Mouse (Mus musculus): ENCODE results near the gene Ppp1r7. TPM values are rescaled to one million over a fixed set of nuclear protein-coding genes. Genes with fewer than 3 reads are reported as not detected.

Gene Ppp1r7
- total RNA-seq, 2 experiments from 2014 or later: 13.2 to 17.6 TPM

DNA sequence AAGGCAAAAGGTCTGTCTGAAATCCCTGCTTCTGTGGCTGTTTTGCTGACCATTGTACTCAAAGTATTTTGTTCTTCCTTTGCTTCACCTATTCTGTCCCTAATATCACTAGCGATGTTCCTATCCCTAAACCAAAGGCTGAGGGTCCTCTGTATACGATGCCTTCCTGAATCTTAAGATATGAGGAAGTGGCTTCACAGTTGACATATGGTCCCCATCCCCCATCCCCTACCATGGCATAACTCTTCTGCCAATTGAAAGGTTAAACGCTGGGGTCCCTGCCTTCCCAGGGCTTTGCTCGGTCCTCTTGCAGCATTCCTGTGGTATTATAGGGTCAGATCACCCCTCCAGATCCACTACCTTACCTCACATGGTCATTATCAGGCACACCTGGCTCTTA lies 60.7 kb downstream of the Ppp1r7 start:
- no peak for ATAC-seq (replicated peaks; ENCODE audit: low FRiP score, poor library complexity, severe bottlenecking)

Other genes starting within 250 kb of the Ppp1r7 start
- 0.36 TPM in 1 of 2 replicates, not detected in the other for gene Kif1a, start 240.9 kb upstream of the Ppp1r7 start, total RNA-seq (2015; ENCODE audit: low replicate concordance)
- not detected in 2 replicates for gene Kif1a, start 240.9 kb upstream of the Ppp1r7 start, total RNA-seq (2017; ENCODE audit: low replicate concordance)
- gene Agxt, start 207.6 kb upstream of the Ppp1r7 start, total RNA-seq (2015; ENCODE audit: low replicate concordance): not detected in 2 replicates
- not detected in 2 replicates for gene Agxt, start 207.6 kb upstream of the Ppp1r7 start, total RNA-seq (2017; ENCODE audit: low replicate concordance)
- not detected in 2 replicates for gene 2310007B03Rik, start 181.9 kb upstream of the Ppp1r7 start, total RNA-seq (2015; ENCODE audit: low replicate concordance)
- not detected in 2 replicates for gene 2310007B03Rik, start 181.9 kb upstream of the Ppp1r7 start, total RNA-seq (2017; ENCODE audit: low replicate concordance)
- not detected in 2 replicates for gene Crocc2, start 174.1 kb upstream of the Ppp1r7 start, total RNA-seq (2015; ENCODE audit: low replicate concordance)
- not detected in 2 replicates for gene Crocc2, start 174.1 kb upstream of the Ppp1r7 start, total RNA-seq (2017; ENCODE audit: low replicate concordance)
- 1.3 TPM in 1 of 2 replicates, not detected in the other for gene Sned1, start 107.0 kb upstream of the Ppp1r7 start, total RNA-seq (2015; ENCODE audit: low replicate concordance)
- 0.61 TPM in 1 of 2 replicates, not detected in the other for gene Sned1, start 107.0 kb upstream of the Ppp1r7 start, total RNA-seq (2017; ENCODE audit: low replicate concordance)
- 3.8 and 9.7 TPM in 2 replicates for gene Mterf4, start 36.9 kb upstream of the Ppp1r7 start, total RNA-seq (2015; ENCODE audit: low replicate concordance)
- gene Mterf4, start 36.9 kb upstream of the Ppp1r7 start, total RNA-seq (2017; ENCODE audit: low replicate concordance): 4.8 and 7.6 TPM in 2 replicates
- 20.2 and 22.2 TPM in 2 replicates for gene Pask, start 628 bp downstream of the Ppp1r7 start, total RNA-seq (2015; ENCODE audit: low replicate concordance)
- 29.4 and 40.1 TPM in 2 replicates for gene Pask, start 628 bp downstream of the Ppp1r7 start, total RNA-seq (2017; ENCODE audit: low replicate concordance)
- gene Ano7, start 31.1 kb downstream of the Ppp1r7 start, total RNA-seq (2015; ENCODE audit: low replicate concordance): not detected in 2 replicates
- not detected in 2 replicates for gene Ano7, start 31.1 kb downstream of the Ppp1r7 start, total RNA-seq (2017; ENCODE audit: low replicate concordance)
- gene Hdlbp, start 136.0 kb downstream of the Ppp1r7 start, total RNA-seq (2015; ENCODE audit: low replicate concordance): 65.8 and 68.8 TPM in 2 replicates
- gene Hdlbp, start 136.0 kb downstream of the Ppp1r7 start, total RNA-seq (2017; ENCODE audit: low replicate concordance): 40.5 and 51.6 TPM in 2 replicates
- gene Farp2, start 169.2 kb downstream of the Ppp1r7 start, total RNA-seq (2015; ENCODE audit: low replicate concordance): not detected in 2 replicates
- 0.64 and 1.5 TPM in 2 replicates for gene Farp2, start 169.2 kb downstream of the Ppp1r7 start, total RNA-seq (2017; ENCODE audit: low replicate concordance)